Mouse (Mus musculus) left cerebral cortex, adult 2 months (tissue): ENCODE data around the gene Top2a. TPM values are rescaled to one million over a fixed set of nuclear protein-coding genes. Genes with fewer than 3 reads are reported as not detected.

Experiments used
- DNase-seq, 2 experiments: peaks; one replicate each; pipeline ENCODE4 v3.0.0; 2021 to 2022; ENCODE audit warnings: low spot score in 2 of 2, mixed read lengths in 1 of 2; ENCODE audit errors: extremely low spot score in 1 of 2
- H3K27ac ChIP-seq: fragments of 200-600 bp; 2 replicates; pipeline ENCODE4 v1.8.1; 2022
- H3K4me3 ChIP-seq: fragments of 200-600 bp; 2 replicates; pipeline ENCODE4 v1.8.1; 2022
- CTCF ChIP-seq: fragments of 200-600 bp; IDR thresholded peaks from 2 replicates; pipeline ENCODE4 v1.8.1; 2022; ENCODE audit warnings: antibody characterized with exemption, mild to moderate bottlenecking, moderate library complexity
- intact Hi-C: fragments of 180-260 bp; cut with DNase I; formaldehyde crosslinking; loops from one replicate; pipeline ENCODE4 v1.15.1; 2025
- total RNA-seq, 2 experiments: library from RNA; stranded (reverse); gene quantifications; 2 replicates each; pipeline ENCODE4 v1.2.3; 2021

Gene Top2a
- total RNA-seq, 2 experiments from 2014 or later: 0.66 to 1.0 TPM

- H3K27ac ChIP-seq: no peak overlapping the region
Observed at GRCm38 (mm10) chr11:99055143-99055542, 31.2 kb upstream of the Top2a start.

GRCm38 (mm10) chr11:99047643-99048042 is 23.7 kb upstream of the Top2a start:
- intact Hi-C loops: no loop called here
- DNase-seq: no peak
- Histone ChIP-seq H3K27ac (no peak overlapping the region), H3K4me3 (no peak overlapping the region)
- TF ChIP-seq CTCF: no peak

More at GRCm38 (mm10) chr11:99055143-99055542, 31.2 kb upstream of the Top2a start:
- no peak overlapping the region for H3K4me3 ChIP-seq
- intact Hi-C loops: no loop called here
- DNase-seq: no peak
- TF ChIP-seq CTCF: no peak

GRCm38 (mm10) chr11:99047120-99047519 is 23.1 kb upstream of the Top2a start:
- no peak overlapping the region for H3K27ac ChIP-seq
- intact Hi-C loops: no loop called here

GRCm38 (mm10) chr11:99045159-99045889 is 21.3 kb upstream of the Top2a start:
- TF ChIP-seq CTCF: no peak
- Histone ChIP-seq H3K27ac (no peak overlapping the region), H3K4me3 (no peak overlapping the region)
- intact Hi-C loops: no loop called here
- no peak for DNase-seq

More at GRCm38 (mm10) chr11:99047120-99047519, 23.1 kb upstream of the Top2a start:
- no peak overlapping the region for H3K4me3 ChIP-seq
- no peak for TF ChIP-seq CTCF
- no peak for DNase-seq

GRCm38 (mm10) chr11:99044306-99044705 is 20.3 kb upstream of the Top2a start:
- no peak overlapping the region for H3K27ac ChIP-seq
- intact Hi-C loops: no loop called here
- H3K4me3 ChIP-seq: no peak overlapping the region
- DNase-seq: no peak
- no peak for TF ChIP-seq CTCF

GRCm38 (mm10) chr11:99043632-99044031 is 19.6 kb upstream of the Top2a start:
- intact Hi-C loops: no loop called here
- DNase-seq: no peak
- Histone ChIP-seq H3K4me3 (no peak overlapping the region), H3K27ac (no peak overlapping the region)
- TF ChIP-seq CTCF: no peak; the same call in 1 of the 2 replicates

- DNase-seq: no peak
- Histone ChIP-seq H3K27ac (peak overlapping the region; percentile 2; the same call in 1 of the 2 replicates), H3K4me3 (peak overlapping the region; percentile 29)
- TF ChIP-seq CTCF: no peak
- intact Hi-C loops: no loop called here
Observed at GRCm38 (mm10) chr11:99042834-99043431, 18.9 kb upstream of the Top2a start.

- peak overlapping the region; percentile 90 for H3K27ac ChIP-seq
Observed at GRCm38 (mm10) chr11:99041841-99042780, 18.1 kb upstream of the Top2a start.

GRCm38 (mm10) chr11:99041051-99041729 is 17.2 kb upstream of the Top2a start, which contains the start of gene Igfbp4:
Igfbp4 (plus strand) TSS chr11:99041244.
- intact Hi-C loops: loop anchor here (2.0 kb wide), 1 partner anchor 26 kb away; no protein-coding TSS in a partner anchor
- peak; percentile 16 for TF ChIP-seq CTCF
- H3K4me3 ChIP-seq: peak within 1 kb of the TSS; percentile 67
- H3K27ac ChIP-seq: peak within 1 kb of the TSS; percentile 90
- DNase-seq: peak; percentile 43 to 53

More at GRCm38 (mm10) chr11:99041841-99042780, 18.1 kb upstream of the Top2a start:
- intact Hi-C loops: loop anchor here (2.0 kb wide), 1 partner anchor 25 kb away; no protein-coding TSS in a partner anchor
- DNase-seq: no peak
- TF ChIP-seq CTCF: no peak
- H3K4me3 ChIP-seq: peak overlapping the region; percentile 67

- TF ChIP-seq CTCF: peak; percentile 56
- H3K4me3 ChIP-seq: peak overlapping the region; percentile 67
- intact Hi-C loops: loop anchor here (1.0 to 2.0 kb wide), 2 partner anchors 26 to 84 kb away; no protein-coding TSS in a partner anchor
- DNase-seq: no peak
- peak overlapping the region; percentile 90 for H3K27ac ChIP-seq
Observed at GRCm38 (mm10) chr11:99040346-99040974, 16.5 kb upstream of the Top2a start.
